Comparison of ENCODE assay signal across 8 mouse cellular contexts in the genomic region with DNA sequence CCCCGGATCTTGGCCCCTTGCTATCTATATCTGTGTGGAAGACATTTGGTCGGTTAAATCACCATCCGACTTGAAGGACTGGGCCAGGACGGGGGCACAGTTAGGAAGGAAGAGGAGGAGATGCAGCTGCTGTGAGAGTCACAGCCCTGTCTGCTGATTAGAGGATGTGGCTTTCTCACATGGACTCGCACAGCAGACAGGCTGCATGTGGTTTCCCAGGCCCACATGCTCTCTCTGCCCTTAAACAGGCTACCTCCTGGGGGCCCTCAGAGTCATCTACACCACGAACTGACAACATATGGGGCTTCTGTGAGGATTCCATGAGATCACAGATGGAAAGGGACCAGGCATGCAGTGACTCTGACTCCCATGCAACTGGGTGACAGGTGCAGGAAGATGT.
A peak's percentile ranks its signal among the peaks of the same experiment; 100 is the strongest.
DNase-seq lines count a peak whose midpoint lies in the region; ATAC-seq and TF ChIP-seq lines count a peak whose summit lies in the region.

No protein-coding gene starts in this region.

- no peak overlapping the region for H3K4me2 ChIP-seq in hindbrain, embryonic 14.5 days (replicated peaks)

- no peak for TF ChIP-seq CTCF in liver, adult 2 months (IDR thresholded peaks at IDR 0.05; ENCODE audit: low read depth, low read length)
- TF ChIP-seq CTCF in small intestine, adult 2 months (IDR thresholded peaks at IDR 0.05; ENCODE audit: extremely low read depth, insufficient read length, insufficient replicate concordance, low read depth, low read length), result no peak

- peak; percentile 12 for DNase-seq in kidney, adult 9 months
- no peak for DNase-seq in kidney, adult 18-20 months
- DNase-seq in MN1 (ENCODE audit: low spot score), result peak; percentile 28
- peak; percentile 6 for DNase-seq in liver, adult 2 months (ENCODE audit: extremely low read depth, low read depth, low spot score)
- no peak for DNase-seq in adrenal gland, adult 2 months
- DNase-seq in hindbrain, embryonic 14.5 days (ENCODE audit: low spot score), result no peak

- no peak overlapping the region for H3K4me3 ChIP-seq in liver, adult 2 months (ENCODE audit: insufficient read depth, low read depth, low read length)
- H3K4me3 ChIP-seq in small intestine, adult 2 months (ENCODE audit: low read depth, low read length), result no peak overlapping the region
- H3K4me3 ChIP-seq in hindbrain, embryonic 14.5 days (replicated peaks; ENCODE audit: low read length), result no peak overlapping the region

- no peaks in the 10 kb centered on the region for H3K36me3 ChIP-seq in liver, adult 2 months (ENCODE audit: control insufficient read depth, insufficient read depth, low read length)
- no peaks in the 10 kb centered on the region for H3K36me3 ChIP-seq in small intestine, adult 2 months (ENCODE audit: control insufficient read depth, insufficient read depth, low read length)
- H3K36me3 ChIP-seq in hindbrain, embryonic 14.5 days (replicated peaks; ENCODE audit: control insufficient read depth, insufficient read depth), result no peaks in the 10 kb centered on the region

- H3K27me3 ChIP-seq in liver, adult 2 months (ENCODE audit: control insufficient read depth, insufficient read depth, low read length), result no peaks in the 10 kb centered on the region; the same call in 1 of the 2 replicates
- H3K27me3 ChIP-seq in small intestine, adult 2 months (ENCODE audit: control insufficient read depth, insufficient read depth, low read length), result no peaks in the 10 kb centered on the region
- no peaks in the 10 kb centered on the region for H3K27me3 ChIP-seq in hindbrain, embryonic 14.5 days (ENCODE audit: control insufficient read depth, insufficient read depth, low read length)

- no peak for TF ChIP-seq POLR2A in liver, adult 2 months (IDR thresholded peaks at IDR 0.05; ENCODE audit: extremely low read depth, insufficient read depth, low read length)
- no peak for TF ChIP-seq POLR2A in small intestine, adult 2 months (IDR thresholded peaks at IDR 0.05; ENCODE audit: low read depth, low read length)

- no peak overlapping the region for H3K9ac ChIP-seq in liver, adult 2 months (ENCODE audit: low read depth, low read length)
- no peak overlapping the region for H3K9ac ChIP-seq in hindbrain, embryonic 14.5 days

- H3K27ac ChIP-seq in liver, adult 2 months (replicated peaks; ENCODE audit: insufficient read depth, low read depth, low read length), result no peak overlapping the region
- 0 out of 2 replicates have a peak overlapping the region, but pooled peaks have one; percentile 15 for H3K27ac ChIP-seq in small intestine, adult 2 months (ENCODE audit: insufficient read depth, low read depth, low read length)
- H3K27ac ChIP-seq in hindbrain, embryonic 14.5 days, result no peak overlapping the region

- 66% methylated on average over 6 of the region's 6 CpGs for WGBS in liver, adult 2 months
- WGBS in small intestine, adult 2 months, result 64% methylated on average over 6 of the region's 6 CpGs
- 61% methylated on average over 6 of the region's 6 CpGs for WGBS in hindbrain, embryonic 14.5 days

- H3K9me3 ChIP-seq in hindbrain, embryonic 14.5 days (ENCODE audit: control insufficient read depth, low read length), result no peaks in the 10 kb centered on the region

- no peaks in the 10 kb centered on the region for H3K4me1 ChIP-seq in liver, adult 2 months (ENCODE audit: control insufficient read depth, insufficient read depth, low read length)
- H3K4me1 ChIP-seq in small intestine, adult 2 months (ENCODE audit: control insufficient read depth, insufficient read depth, insufficient read length, low read length), result peaks cover 8% of the 10 kb centered on the region; the same call in 1 of the 2 replicates
- no peaks in the 10 kb centered on the region; the same call in 1 of the 2 replicates for H3K4me1 ChIP-seq in hindbrain, embryonic 14.5 days (replicated peaks; ENCODE audit: control insufficient read depth, insufficient read depth, low read length)

- ATAC-seq in erythroid progenitor cell, adult 5-6 weeks (replicated peaks; ENCODE audit: low FRiP score, poor library complexity, severe bottlenecking), result no peak
- ATAC-seq in hindbrain, embryonic 14.5 days (ENCODE audit: low FRiP score), result no peak; the same call in 1 of the 2 replicates

- H3K79me2 ChIP-seq in liver, adult 2 months (ENCODE audit: control insufficient read depth, insufficient read depth, low read length), result no peaks in the 10 kb centered on the region

Comparison
In these comparisons a context has a peak if more than half of its experiments do, and no peak if none do; other contexts are left out.
1. DNase-seq: peak in kidney, adult 9 months (single experiment), MN1 (single experiment) and liver, adult 2 months (single experiment); none in kidney, adult 18-20 months (single experiment), adrenal gland, adult 2 months (single experiment) and hindbrain, embryonic 14.5 days (single experiment).